ENCODE assay signal across 21 mouse cellular contexts in the genomic region with DNA sequence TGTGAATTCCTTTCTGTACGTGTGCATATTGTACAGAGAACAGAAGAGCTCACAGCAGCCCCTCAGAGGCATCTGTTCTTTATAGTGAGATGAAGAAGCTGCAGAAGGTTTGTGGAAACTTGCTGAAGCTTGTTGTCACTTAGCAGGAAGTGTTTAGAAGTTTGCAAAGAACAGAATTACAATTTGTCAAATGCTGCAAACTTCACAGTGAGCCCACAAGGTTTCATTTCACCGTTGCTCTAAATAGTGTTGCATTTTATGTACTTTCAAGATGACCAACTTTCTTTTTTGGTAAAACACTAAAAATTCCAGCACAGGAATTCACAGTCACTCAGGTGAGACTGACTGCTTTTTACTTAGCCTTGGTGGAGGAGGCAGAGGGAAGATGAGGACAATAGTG.
"Had no signal": no experiment of that assay in that cellular context is flagged by ENCODE, and none has a peak within 500 bp of the region (broad histone marks: within the 10 kb centered on the region; RNA-seq: fewer than 3 reads in every experiment).

No protein-coding gene starts in this region.

- H3K27me3 ChIP-seq: limb, embryonic 13.5 days; liver, embryonic 13.5 days; lung, embryonic 15.5 days; megakaryocyte, embryonic 14.5 days; midbrain, embryonic 12.5 days; midbrain, embryonic 15.5 days; neural tube, embryonic 12.5 days; neural tube, embryonic 15.5 days had no signal

- H3K27ac ChIP-seq: limb, embryonic 13.5 days; liver, embryonic 13.5 days; lung, embryonic 15.5 days; midbrain, embryonic 12.5 days; midbrain, embryonic 15.5 days; neural tube, embryonic 12.5 days; neural tube, embryonic 15.5 days; stomach, postnatal 0 days had no signal

- DNase-seq: kidney, adult 2 months; kidney, postnatal 10 days; kidney, postnatal 36 days; layer of hippocampus, postnatal 36 days; left cerebral cortex, postnatal 4 days; liver, embryonic 13.5 days; lung, postnatal 10 days; lung, postnatal 36 days; right cerebral cortex, adult 18-20 months; right cerebral cortex, postnatal 14 days; right cerebral cortex, postnatal 4 days; thymus, postnatal 25 days had no signal

- H3K9ac ChIP-seq: limb, embryonic 13.5 days; liver, embryonic 13.5 days; lung, embryonic 15.5 days; midbrain, embryonic 12.5 days; midbrain, embryonic 15.5 days; neural tube, embryonic 12.5 days; neural tube, embryonic 15.5 days had no signal

- H3K36me3 ChIP-seq: limb, embryonic 13.5 days; liver, embryonic 13.5 days; lung, embryonic 15.5 days; midbrain, embryonic 12.5 days; midbrain, embryonic 15.5 days; neural tube, embryonic 12.5 days; neural tube, embryonic 15.5 days had no signal

- H3K9me3 ChIP-seq: limb, embryonic 13.5 days; liver, embryonic 13.5 days; lung, embryonic 15.5 days; megakaryocyte, embryonic 14.5 days; midbrain, embryonic 12.5 days; midbrain, embryonic 15.5 days; neural tube, embryonic 12.5 days; neural tube, embryonic 15.5 days had no signal

- H3K4me1 ChIP-seq: limb, embryonic 13.5 days; liver, embryonic 13.5 days; lung, embryonic 15.5 days; megakaryocyte, embryonic 14.5 days; midbrain, embryonic 12.5 days; midbrain, embryonic 15.5 days; neural tube, embryonic 12.5 days; neural tube, embryonic 15.5 days had no signal

- H3K4me2 ChIP-seq: limb, embryonic 13.5 days; liver, embryonic 13.5 days; lung, embryonic 15.5 days; midbrain, embryonic 12.5 days; midbrain, embryonic 15.5 days; neural tube, embryonic 12.5 days; neural tube, embryonic 15.5 days had no signal

- ATAC-seq: intestine, postnatal 0 days; midbrain, embryonic 15.5 days had no signal

- H3K4me3 ChIP-seq: limb, embryonic 13.5 days; liver, embryonic 13.5 days; lung, embryonic 15.5 days; megakaryocyte, embryonic 14.5 days; midbrain, embryonic 12.5 days; midbrain, embryonic 15.5 days; neural tube, embryonic 12.5 days; neural tube, embryonic 15.5 days had no signal
